Mouse (Mus musculus) small intestine, adult 2 months (tissue): ENCODE measurements at regions not wholly inside any gene's neighbourhood (a gene's known extent, or its start where the extent isn't known, plus 50 kb on each side); places are given as distances from the start of the nearest gene placed in this dataset.

Experiments
- CTCF ChIP-seq: fragments of 200-500 bp; IDR thresholded peaks from 2 replicates; pipeline ENCODE4 v1.5.1; 2012; ENCODE audit warnings: low read depth, mild to moderate bottlenecking, control low read depth, inconsistent platforms, low read length, moderate library complexity, mixed read lengths; ENCODE audit not compliant: insufficient replicate concordance, insufficient read length; ENCODE audit errors: extremely low read depth
- POLR2A ChIP-seq: fragments of 200-500 bp; IDR thresholded peaks from 2 replicates; pipeline ENCODE4 v1.6.1; 2012; ENCODE audit warnings: low read depth, mild to moderate bottlenecking, control low read depth, inconsistent platforms, low read length, moderate library complexity

- TF ChIP-seq CTCF (no peak), POLR2A (no peak)
Measured at GRCm38 (mm10) chr12:110059321-110059720, 219.5 kb upstream of the Dio3 start.
